Mouse (Mus musculus): ENCODE data around the gene Gpr158.

DNA sequence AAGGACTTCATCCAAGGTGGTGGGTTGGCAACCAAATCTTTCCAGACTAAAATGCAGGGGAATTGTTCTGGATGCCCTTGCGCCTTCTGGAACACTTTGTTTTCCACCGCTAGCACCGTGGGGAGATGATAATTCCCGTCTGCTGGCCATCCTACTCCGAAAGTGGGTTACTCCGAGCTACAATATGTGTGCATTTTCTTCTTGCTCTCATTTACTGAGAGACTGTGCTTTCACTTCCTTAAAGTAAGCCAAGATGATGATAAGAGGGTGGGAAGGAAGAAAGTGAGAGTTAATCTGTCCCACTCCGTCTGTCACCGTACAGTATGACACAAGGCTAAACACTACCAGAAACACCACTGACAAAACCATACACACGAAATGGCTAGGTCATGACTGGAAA is 325.8 kb downstream of the Gpr158 start:
- no peak for TF ChIP-seq CTCF (conservative IDR thresholded peaks at IDR 0.05; ENCODE audit: low read length)
- no peak for TF ChIP-seq POU5F1 (IDR thresholded peaks at IDR 0.05; ENCODE audit: borderline replicate concordance, low read length)
- no peak for TF ChIP-seq NANOG (IDR thresholded peaks at IDR 0.05; ENCODE audit: borderline replicate concordance, low read length)
